Mouse (Mus musculus): ENCODE measurements around the gene Abhd14b. TPM values are rescaled to one million over a fixed set of nuclear protein-coding genes. Genes with fewer than 3 reads are reported as not detected.
A peak's percentile ranks its signal among the peaks of the same experiment; 100 is the strongest.

Abhd14b gene
- polyA plus RNA-seq, 1 experiment from 2014 or later = 25.6 TPM

GRCm38 (mm10) chr9:106409096-106409495 lies 38.2 kb upstream of the Abhd14b start:
- peaks cover 25% of the 10 kb centered on the region; the same call in 1 of the 2 replicates for H3K4me1 ChIP-seq (ENCODE audit: control insufficient read depth, insufficient read depth, low read length)
- ATAC-seq (ENCODE audit: low FRiP score, low TSS enrichment) = no peak
- no peaks in the 10 kb centered on the region for H3K9me3 ChIP-seq (ENCODE audit: control insufficient read depth, low read length)

GRCm38 (mm10) chr9:106410086-106410650 lies 37.1 kb upstream of the Abhd14b start:
- H3K4me3 ChIP-seq (ENCODE audit: low read length) = no peak overlapping the region
- H3K27me3 ChIP-seq (ENCODE audit: control insufficient read depth, insufficient read depth, low read length) = no peaks in the 10 kb centered on the region
- H3K4me1 ChIP-seq (ENCODE audit: control insufficient read depth, insufficient read depth, low read length) = peaks cover 18% of the 10 kb centered on the region; the same call in 1 of the 2 replicates
- no peak overlapping the region for H3K27ac ChIP-seq (ENCODE audit: low read depth, low read length)
- ATAC-seq (ENCODE audit: low FRiP score, low TSS enrichment) = no peak
- no peaks in the 10 kb centered on the region for H3K36me3 ChIP-seq (ENCODE audit: control insufficient read depth, insufficient read depth, low read length)
- 63% methylated on average over 2 of the region's 2 CpGs for WGBS
- no peak overlapping the region for H3K9ac ChIP-seq (ENCODE audit: low read depth, low read length)
- H3K4me2 ChIP-seq (replicated peaks; ENCODE audit: low read depth, low read length) = no peak overlapping the region
- H3K9me3 ChIP-seq (ENCODE audit: control insufficient read depth, low read length) = no peaks in the 10 kb centered on the region

More at GRCm38 (mm10) chr9:106409096-106409495, 38.2 kb upstream of the Abhd14b start:
- Histone ChIP-seq H3K36me3 (ENCODE audit: control insufficient read depth, insufficient read depth, low read length) (no peaks in the 10 kb centered on the region), H3K27ac (ENCODE audit: low read depth, low read length) (no peak overlapping the region), H3K4me3 (ENCODE audit: low read length) (no peak overlapping the region), H3K4me2 (replicated peaks; ENCODE audit: low read depth, low read length) (no peak overlapping the region), H3K27me3 (ENCODE audit: control insufficient read depth, insufficient read depth, low read length) (no peaks in the 10 kb centered on the region), H3K9ac (ENCODE audit: low read depth, low read length) (no peak overlapping the region)
- over 99% methylated on average over 4 of the region's 4 CpGs for WGBS

- H3K27ac ChIP-seq (ENCODE audit: low read depth, low read length) = no peak overlapping the region
- ATAC-seq (ENCODE audit: low FRiP score, low TSS enrichment) = no peak
- no peaks in the 10 kb centered on the region for H3K27me3 ChIP-seq (ENCODE audit: control insufficient read depth, insufficient read depth, low read length)
- H3K4me1 ChIP-seq (ENCODE audit: control insufficient read depth, insufficient read depth, low read length) = peaks cover 16% of the 10 kb centered on the region; the same call in 1 of the 2 replicates
- no peak overlapping the region for H3K4me2 ChIP-seq (replicated peaks; ENCODE audit: low read depth, low read length)
- no peak overlapping the region for H3K4me3 ChIP-seq (ENCODE audit: low read length)
- WGBS = 69% methylated on average over 9 of the region's 9 CpGs
- no peak overlapping the region for H3K9ac ChIP-seq (ENCODE audit: low read depth, low read length)
- H3K9me3 ChIP-seq (ENCODE audit: control insufficient read depth, low read length) = no peaks in the 10 kb centered on the region
- H3K36me3 ChIP-seq (ENCODE audit: control insufficient read depth, insufficient read depth, low read length) = no peaks in the 10 kb centered on the region
Measured at GRCm38 (mm10) chr9:106411091-106411594, 36.1 kb upstream of the Abhd14b start.

GRCm38 (mm10) chr9:106411729-106412128 lies 35.5 kb upstream of the Abhd14b start:
- no peak for ATAC-seq (ENCODE audit: low FRiP score, low TSS enrichment)
- Histone ChIP-seq H3K9me3 (ENCODE audit: control insufficient read depth, low read length) (no peaks in the 10 kb centered on the region), H3K27ac (ENCODE audit: low read depth, low read length) (no peak overlapping the region), H3K36me3 (ENCODE audit: control insufficient read depth, insufficient read depth, low read length) (no peaks in the 10 kb centered on the region), H3K4me2 (replicated peaks; ENCODE audit: low read depth, low read length) (no peak overlapping the region), H3K4me3 (ENCODE audit: low read length) (no peak overlapping the region), H3K4me1 (ENCODE audit: control insufficient read depth, insufficient read depth, low read length) (0 out of 2 replicates have a peak, but pooled peaks cover 10% of the 10 kb centered on the region), H3K9ac (ENCODE audit: low read depth, low read length) (no peak overlapping the region), H3K27me3 (ENCODE audit: control insufficient read depth, insufficient read depth, low read length) (no peaks in the 10 kb centered on the region)
- 38% methylated on average over 6 of the region's 6 CpGs for WGBS

- Histone ChIP-seq H3K4me1 (ENCODE audit: control insufficient read depth, insufficient read depth, low read length) (0 out of 2 replicates have a peak, but pooled peaks cover 6% of the 10 kb centered on the region), H3K27ac (ENCODE audit: low read depth, low read length) (no peak overlapping the region), H3K4me2 (replicated peaks; ENCODE audit: low read depth, low read length) (no peak overlapping the region), H3K27me3 (ENCODE audit: control insufficient read depth, insufficient read depth, low read length) (no peaks in the 10 kb centered on the region), H3K9ac (ENCODE audit: low read depth, low read length) (no peak overlapping the region), H3K36me3 (ENCODE audit: control insufficient read depth, insufficient read depth, low read length) (no peaks in the 10 kb centered on the region), H3K9me3 (ENCODE audit: control insufficient read depth, low read length) (no peaks in the 10 kb centered on the region), H3K4me3 (ENCODE audit: low read length) (no peak overlapping the region)
- ATAC-seq (ENCODE audit: low FRiP score, low TSS enrichment) = no peak
- 56% methylated on average over 3 of the region's 3 CpGs for WGBS
Measured at GRCm38 (mm10) chr9:106412210-106412609, 35.0 kb upstream of the Abhd14b start.

GRCm38 (mm10) chr9:106413606-106414005 lies 33.7 kb upstream of the Abhd14b start:
- no peak overlapping the region for H3K4me2 ChIP-seq (replicated peaks; ENCODE audit: low read depth, low read length)
- no peak for ATAC-seq (ENCODE audit: low FRiP score, low TSS enrichment)
- H3K9me3 ChIP-seq (ENCODE audit: control insufficient read depth, low read length) = no peaks in the 10 kb centered on the region
- H3K9ac ChIP-seq (ENCODE audit: low read depth, low read length) = no peak overlapping the region
- no peaks in the 10 kb centered on the region for H3K27me3 ChIP-seq (ENCODE audit: control insufficient read depth, insufficient read depth, low read length)
- no peaks in the 10 kb centered on the region for H3K36me3 ChIP-seq (ENCODE audit: control insufficient read depth, insufficient read depth, low read length)
- peaks cover 20% of the 10 kb centered on the region for H3K4me1 ChIP-seq (ENCODE audit: control insufficient read depth, insufficient read depth, low read length)
- no peak overlapping the region for H3K27ac ChIP-seq (ENCODE audit: low read depth, low read length)
- no peak overlapping the region for H3K4me3 ChIP-seq (ENCODE audit: low read length)
- 67% methylated on average over 5 of the region's 5 CpGs for WGBS

GRCm38 (mm10) chr9:106416826-106417225 lies 30.4 kb upstream of the Abhd14b start:
- Histone ChIP-seq H3K4me3 (ENCODE audit: low read length) (no peak overlapping the region), H3K9me3 (ENCODE audit: control insufficient read depth, low read length) (no peaks in the 10 kb centered on the region), H3K27me3 (ENCODE audit: control insufficient read depth, insufficient read depth, low read length) (no peaks in the 10 kb centered on the region), H3K4me1 (ENCODE audit: control insufficient read depth, insufficient read depth, low read length) (peaks cover 44% of the 10 kb centered on the region), H3K27ac (ENCODE audit: low read depth, low read length) (no peak overlapping the region), H3K4me2 (replicated peaks; ENCODE audit: low read depth, low read length) (no peak overlapping the region), H3K36me3 (ENCODE audit: control insufficient read depth, insufficient read depth, low read length) (no peaks in the 10 kb centered on the region), H3K9ac (ENCODE audit: low read depth, low read length) (no peak overlapping the region)
- WGBS = 88% methylated on average over 6 of the region's 6 CpGs
- no peak for ATAC-seq (ENCODE audit: low FRiP score, low TSS enrichment)

GRCm38 (mm10) chr9:106417841-106418625 lies 29.2 kb upstream of the Abhd14b start:
- Histone ChIP-seq H3K4me2 (replicated peaks; ENCODE audit: low read depth, low read length) (peak overlapping the region; percentile 54), H3K4me3 (ENCODE audit: low read length) (peak overlapping the region; percentile 20), H3K9me3 (ENCODE audit: control insufficient read depth, low read length) (no peaks in the 10 kb centered on the region), H3K9ac (ENCODE audit: low read depth, low read length) (peak overlapping the region; percentile 44; the same call in 1 of the 2 replicates), H3K4me1 (ENCODE audit: control insufficient read depth, insufficient read depth, low read length) (peaks cover 44% of the 10 kb centered on the region), H3K27me3 (ENCODE audit: control insufficient read depth, insufficient read depth, low read length) (no peaks in the 10 kb centered on the region), H3K36me3 (ENCODE audit: control insufficient read depth, insufficient read depth, low read length) (no peaks in the 10 kb centered on the region), H3K27ac (ENCODE audit: low read depth, low read length) (peak overlapping the region; percentile 43; the same call in 1 of the 2 replicates)
- WGBS = 15% methylated on average over 29 of the region's 29 CpGs
- peak; percentile 58 for ATAC-seq (ENCODE audit: low FRiP score, low TSS enrichment)

GRCm38 (mm10) chr9:106420608-106421007 lies 26.7 kb upstream of the Abhd14b start:
- ATAC-seq (ENCODE audit: low FRiP score, low TSS enrichment) = peak; percentile 48; the same call in 1 of the 2 replicates

More at GRCm38 (mm10) chr9:106420608-106421007, 26.7 kb upstream of the Abhd14b start:
- Histone ChIP-seq H3K4me2 (replicated peaks; ENCODE audit: low read depth, low read length) (peak overlapping the region; percentile 38), H3K9ac (ENCODE audit: low read depth, low read length) (no peak overlapping the region), H3K4me1 (ENCODE audit: control insufficient read depth, insufficient read depth, low read length) (peaks cover 41% of the 10 kb centered on the region), H3K9me3 (ENCODE audit: control insufficient read depth, low read length) (no peaks in the 10 kb centered on the region), H3K36me3 (ENCODE audit: control insufficient read depth, insufficient read depth, low read length) (no peaks in the 10 kb centered on the region), H3K27me3 (ENCODE audit: control insufficient read depth, insufficient read depth, low read length) (no peaks in the 10 kb centered on the region), H3K4me3 (ENCODE audit: low read length) (no peak overlapping the region), H3K27ac (ENCODE audit: low read depth, low read length) (no peak overlapping the region)
- WGBS = 0% methylated on average over 2 of the region's 2 CpGs
